Mouse (Mus musculus): Measurements from ENCODE around the gene Ckap4.
"Not testable (repeated sequence)": the region's sequence is repeated elsewhere in the genome, so short reads cannot be mapped to it uniquely, and the experiment has no call there.

The Ckap4 gene

GRCm38 (mm10) chr10:84498867-84499266 is 35.0 kb downstream of the Ckap4 start:
- no peak for DNase-seq (ENCODE audit: low spot score in 2 of 2)

- DNase-seq (ENCODE audit: low spot score in 2 of 2): no peak
Observed at GRCm38 (mm10) chr10:84496805-84497204, 37.1 kb downstream of the Ckap4 start.

GRCm38 (mm10) chr10:84494432-84494831 is 39.4 kb downstream of the Ckap4 start:
- no peak for DNase-seq (ENCODE audit: low spot score in 2 of 2)

GRCm38 (mm10) chr10:84490115-84490514 is 43.7 kb downstream of the Ckap4 start:
- no peak for DNase-seq (ENCODE audit: low spot score in 2 of 2)

DNA sequence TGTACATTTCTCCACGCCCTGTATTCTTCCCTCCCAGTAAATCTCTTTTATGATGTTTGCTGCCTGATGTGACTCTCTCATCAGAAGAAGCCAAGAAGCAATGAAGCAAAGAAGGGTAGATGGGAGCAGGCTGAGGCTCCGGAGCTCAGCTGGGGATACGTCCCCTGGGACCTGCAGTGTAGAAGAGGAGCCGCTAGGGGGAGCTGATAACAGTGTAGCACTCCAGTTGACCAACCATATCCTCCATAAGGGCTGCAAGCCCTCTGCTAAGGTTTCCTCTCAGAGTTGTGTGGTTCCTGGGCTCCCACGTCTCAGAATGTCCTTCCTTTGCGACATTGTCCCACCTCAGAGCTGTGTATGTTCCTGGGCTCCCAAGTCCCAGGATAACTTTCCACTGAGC is 45.5 kb downstream of the Ckap4 start:
- peak; percentile 9 to 15 for DNase-seq (ENCODE audit: low spot score in 2 of 2)

GRCm38 (mm10) chr10:84484661-84485060 is 49.2 kb downstream of the Ckap4 start:
- no peak for DNase-seq (ENCODE audit: low spot score in 2 of 2)

DNA sequence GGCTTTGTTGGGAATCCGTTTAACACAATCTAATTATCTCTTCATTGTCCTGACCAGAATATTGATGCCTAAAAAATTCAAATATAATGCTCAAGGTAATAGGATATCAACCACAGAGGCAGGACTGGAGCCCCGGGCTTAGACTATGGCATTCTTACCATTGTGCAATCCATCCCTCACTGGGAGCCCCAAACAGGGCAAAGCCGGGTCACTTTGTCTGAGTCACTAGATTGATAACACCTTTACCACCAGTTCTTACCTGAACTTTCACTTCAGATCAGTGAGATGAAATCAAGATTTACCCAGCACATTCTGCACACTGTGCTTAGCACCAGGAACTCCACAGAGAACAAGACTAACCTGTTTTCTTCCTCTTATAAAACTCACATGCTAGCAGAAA is 50.3 kb downstream of the Ckap4 start:
- no peak for DNase-seq (ENCODE audit: low spot score in 2 of 2)

- no peak for DNase-seq (ENCODE audit: low spot score in 2 of 2)
Observed at GRCm38 (mm10) chr10:84483069-84483468, 50.8 kb downstream of the Ckap4 start.

DNA sequence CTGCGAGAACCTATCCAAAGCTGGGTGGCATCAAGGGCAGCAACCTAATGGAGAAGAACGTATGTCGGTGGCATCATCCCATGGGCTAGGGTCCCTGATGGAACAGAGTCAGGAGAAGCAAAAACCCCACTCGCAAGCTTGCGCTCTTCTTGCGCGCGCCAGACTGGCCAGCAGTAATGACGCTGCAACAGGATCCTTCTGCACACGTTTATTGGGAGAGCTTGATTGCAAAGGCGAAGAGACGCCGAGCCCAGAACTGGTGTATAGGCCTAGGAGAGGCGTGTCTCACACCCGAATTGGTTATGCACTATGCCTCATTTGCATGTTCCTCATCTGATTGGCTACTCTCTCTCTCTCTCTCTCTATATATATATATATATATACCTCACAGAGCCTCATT is 51.4 kb downstream of the Ckap4 start:
- DNase-seq (ENCODE audit: low spot score in 2 of 2): not testable (repeated sequence)

GRCm38 (mm10) chr10:84481327-84481671 is 52.6 kb downstream of the Ckap4 start:
- no peak for DNase-seq (ENCODE audit: low spot score in 2 of 2)

DNA sequence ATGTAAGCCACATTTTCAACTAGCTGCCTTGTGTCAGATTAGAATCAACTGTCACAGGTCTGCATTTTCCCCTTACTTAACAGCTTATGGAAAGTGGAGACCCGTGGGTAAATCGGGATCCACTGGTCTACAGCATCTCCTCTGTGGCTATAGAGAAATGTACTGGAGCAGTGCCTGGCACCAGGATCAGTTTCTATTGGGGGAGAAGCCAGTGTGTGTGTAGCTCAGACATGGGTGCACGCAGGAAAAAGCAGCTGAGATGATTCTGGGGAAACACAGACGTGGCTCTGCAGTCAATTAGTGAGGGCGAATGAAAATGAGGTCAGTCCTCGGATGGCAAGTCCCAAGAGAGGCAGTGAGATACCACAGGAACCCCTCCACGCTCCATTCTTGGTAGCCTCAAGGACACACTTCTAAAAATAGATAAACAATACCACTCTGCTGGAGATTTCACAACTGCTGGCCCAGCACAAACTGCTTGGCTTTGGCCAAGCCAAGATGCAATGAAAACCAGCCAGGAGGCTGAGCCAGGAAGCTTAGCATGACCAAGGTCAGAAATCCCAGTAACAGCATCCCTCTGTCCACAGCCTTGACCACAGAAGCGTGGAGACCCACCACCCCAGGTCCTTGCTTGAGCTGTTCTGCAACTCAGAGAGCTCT is 53.1 kb downstream of the Ckap4 start:
- no peak for DNase-seq (ENCODE audit: low spot score in 2 of 2)

DNA sequence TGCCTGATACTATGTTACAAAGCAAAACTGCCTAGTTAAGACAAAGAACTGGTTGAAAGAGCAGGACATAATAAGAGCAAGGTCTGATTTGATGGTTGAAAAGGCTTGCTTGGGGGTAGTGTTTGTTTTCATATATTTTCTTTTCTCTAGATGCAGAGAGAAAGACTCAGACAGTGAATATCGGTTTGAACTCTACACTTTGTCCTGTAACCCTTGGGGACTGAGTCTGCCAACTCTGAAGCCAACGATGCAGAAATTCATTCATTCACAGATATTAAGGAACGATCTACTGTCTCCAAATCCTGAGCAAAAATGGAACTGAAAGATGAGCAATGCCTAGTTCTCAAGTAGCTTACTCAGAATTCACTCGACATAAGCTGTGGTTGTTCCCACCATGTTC is 53.7 kb downstream of the Ckap4 start:
- DNase-seq (ENCODE audit: low spot score in 2 of 2): no peak

DNA sequence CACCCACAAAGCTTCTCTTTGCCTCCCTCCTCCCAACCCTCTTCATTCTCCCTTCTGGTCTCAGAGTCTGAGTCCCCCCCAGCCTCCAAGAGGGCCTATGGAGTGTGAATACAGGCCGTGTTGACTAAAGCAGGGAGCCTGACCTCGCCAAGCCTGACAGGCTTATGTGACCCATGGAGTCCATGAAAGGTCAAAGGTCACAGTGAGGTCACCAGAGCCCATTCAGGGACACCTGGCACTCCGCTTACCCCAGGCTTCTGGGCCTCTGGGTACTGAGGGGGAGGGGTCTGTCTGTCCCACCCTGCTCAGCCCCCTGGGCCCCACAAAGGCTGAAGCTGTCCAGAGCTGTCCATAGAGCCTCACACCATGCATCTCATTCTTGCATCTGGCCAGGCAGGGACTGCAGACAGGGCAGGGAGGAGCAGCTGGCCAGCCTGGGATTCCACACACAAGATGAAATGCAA is 56.2 kb downstream of the Ckap4 start:
- DNase-seq (ENCODE audit: low spot score in 2 of 2): no peak

- no peak for DNase-seq (ENCODE audit: low spot score in 2 of 2)
Observed at GRCm38 (mm10) chr10:84477045-84477612, 56.7 kb downstream of the Ckap4 start.

All from frontal cortex, postnatal 25 days (tissue).